In genomic region chr1:151427888-151428262, GRCm38 (mm10) we compare ENCODE assay signal across 8 mouse cellular contexts. TPM values are rescaled to one million over a fixed set of nuclear protein-coding genes. Genes with fewer than 3 reads are reported as not detected.
A peak's percentile ranks its signal among the peaks of the same experiment; 100 is the strongest.
DNase-seq lines count a peak whose midpoint lies in the region; ATAC-seq and TF ChIP-seq lines count a peak whose summit lies in the region.

No protein-coding gene starts in this region.

- peak overlapping the region; percentile 67 for H3K9ac ChIP-seq in embryonic facial prominence, embryonic 11.5 days (replicated peaks; ENCODE audit: low read length)
- peak overlapping the region; percentile 86 for H3K9ac ChIP-seq in intestine, embryonic 16.5 days (ENCODE audit: low read depth, low read length)
- peak overlapping the region; percentile 75 for H3K9ac ChIP-seq in neural tube, embryonic 15.5 days (replicated peaks)

- WGBS in lung, adult 2 months: under 1% methylated on average over 26 of the region's 26 CpGs
- under 1% methylated on average over 26 of the region's 26 CpGs for whole genome bisulfite sequencing in embryonic facial prominence, embryonic 11.5 days
- under 1% methylated on average over 26 of the region's 26 CpGs for WGBS in intestine, embryonic 16.5 days
- under 1% methylated on average over 26 of the region's 26 CpGs for WGBS in neural tube, embryonic 15.5 days

- H3K4me1 ChIP-seq in lung, adult 2 months (ENCODE audit: control insufficient read depth, insufficient read depth, low read length): no peaks in the 10 kb centered on the region; the same call in none of the 2 replicates
- peaks cover 2% of the 10 kb centered on the region; the same call in 1 of the 2 replicates for H3K4me1 ChIP-seq in embryonic facial prominence, embryonic 11.5 days (ENCODE audit: control insufficient read depth, insufficient read depth, low read length)
- peaks cover 9% of the 10 kb centered on the region for H3K4me1 ChIP-seq in intestine, embryonic 16.5 days (ENCODE audit: control insufficient read depth, insufficient read depth, low read length)
- peaks cover 19% of the 10 kb centered on the region for H3K4me1 ChIP-seq in neural tube, embryonic 15.5 days

- no peaks in the 10 kb centered on the region for H3K27me3 ChIP-seq in embryonic facial prominence, embryonic 11.5 days (ENCODE audit: control insufficient read depth, insufficient read depth, low read length)
- no peaks in the 10 kb centered on the region for H3K27me3 ChIP-seq in intestine, embryonic 16.5 days (replicated peaks; ENCODE audit: control insufficient read depth, insufficient read depth, low read length)
- H3K27me3 ChIP-seq in neural tube, embryonic 15.5 days (replicated peaks): no peaks in the 10 kb centered on the region

- no peak for TF ChIP-seq POLR2A in lung, adult 2 months (IDR thresholded peaks at IDR 0.05; ENCODE audit: borderline replicate concordance, extremely low read depth, low read depth, low read length)

- H3K9me3 ChIP-seq in embryonic facial prominence, embryonic 11.5 days (replicated peaks; ENCODE audit: control insufficient read depth, low read length): no peaks in the 10 kb centered on the region
- H3K9me3 ChIP-seq in intestine, embryonic 16.5 days (ENCODE audit: control insufficient read depth, low read length): no peaks in the 10 kb centered on the region
- no peaks in the 10 kb centered on the region for H3K9me3 ChIP-seq in neural tube, embryonic 15.5 days (replicated peaks)

- TF ChIP-seq CTCF in lung, adult 2 months (IDR thresholded peaks at IDR 0.05; ENCODE audit: insufficient read depth, low read length): no peak

- no peaks in the 10 kb centered on the region for H3K36me3 ChIP-seq in embryonic facial prominence, embryonic 11.5 days (replicated peaks; ENCODE audit: control insufficient read depth, insufficient read depth, low read depth, low read length)
- H3K36me3 ChIP-seq in intestine, embryonic 16.5 days (ENCODE audit: control insufficient read depth, insufficient read depth, low read length): no peaks in the 10 kb centered on the region
- no peaks in the 10 kb centered on the region for H3K36me3 ChIP-seq in neural tube, embryonic 15.5 days

- ATAC-seq in embryonic facial prominence, embryonic 11.5 days (replicated peaks; ENCODE audit: insufficient number of reproducible peaks, low FRiP score, low TSS enrichment, low read depth): peak; percentile 78; the same call in 1 of the 2 replicates
- ATAC-seq in intestine, embryonic 16.5 days: peak; percentile 57
- ATAC-seq in neural tube, embryonic 15.5 days (ENCODE audit: low FRiP score): peak; percentile 68

- peak overlapping the region; percentile 77 for H3K4me3 ChIP-seq in lung, adult 2 months (replicated peaks; ENCODE audit: extremely low read depth, low read depth, low read length)
- H3K4me3 ChIP-seq in embryonic facial prominence, embryonic 11.5 days (ENCODE audit: low read depth, low read length): peak overlapping the region; percentile 88
- peak overlapping the region; percentile 95 for H3K4me3 ChIP-seq in intestine, embryonic 16.5 days (ENCODE audit: low read length)
- peak overlapping the region; percentile 98 for H3K4me3 ChIP-seq in neural tube, embryonic 15.5 days (replicated peaks)

- H3K4me2 ChIP-seq in embryonic facial prominence, embryonic 11.5 days (ENCODE audit: low read depth, low read length): peak overlapping the region; percentile 42
- H3K4me2 ChIP-seq in intestine, embryonic 16.5 days (ENCODE audit: low read depth, low read length): peak overlapping the region; percentile 67
- peak overlapping the region; percentile 71 for H3K4me2 ChIP-seq in neural tube, embryonic 15.5 days

- no peak for DNase-seq in lung, adult 2 months
- no peak for DNase-seq in lung, postnatal 4 days
- peak; percentile 39 for DNase-seq in embryonic facial prominence, embryonic 11.5 days (ENCODE audit: low spot score)
- no peak for DNase-seq in urinary bladder, postnatal 25 days (ENCODE audit: low spot score)
- no peak for DNase-seq in adrenal gland, adult 18-20 months (ENCODE audit: low spot score in 2 of 2)
- no peak for DNase-seq in left cerebral cortex, adult 8-10 months (ENCODE audit: low spot score in 2 of 2)

- H3K27ac ChIP-seq in embryonic facial prominence, embryonic 11.5 days (replicated peaks; ENCODE audit: low read depth, low read length): no peak overlapping the region
- peak overlapping the region; percentile 90 for H3K27ac ChIP-seq in intestine, embryonic 16.5 days (ENCODE audit: low read length)
- peak overlapping the region; percentile 97 for H3K27ac ChIP-seq in neural tube, embryonic 15.5 days (replicated peaks)

RNA-seq across cellular contexts. Expression of gene Swt1, which starts 0.4 kb away (rescaled TPM):
- polyA plus RNA-seq in lung, adult 2 months (2012; rRNA removed): 12.2 and 14.2 TPM in 2 replicates
- polyA plus RNA-seq in embryonic facial prominence, embryonic 11.5 days (2014; fragmentation: Nextera tagmentation; extraction: Ambion mirVana): 21.9 and 22.8 TPM in 2 replicates
- polyA plus RNA-seq in intestine, embryonic 16.5 days (2015; fragmentation: Nextera tagmentation; extraction: Ambion mirVana): 30.9 and 31.9 TPM in 2 replicates
- polyA plus RNA-seq in neural tube, embryonic 15.5 days (2015; fragmentation: Nextera tagmentation; extraction: Ambion mirVana): 15.1 and 16.9 TPM in 2 replicates
- total RNA-seq in adrenal gland, adult 18-20 months (2021): 10 to 100 TPM; 18.1 to 19.1 TPM
- 10 to 100 TPM; 12.2 to 17.1 (median 13.4) TPM for total RNA-seq in left cerebral cortex, adult 8-10 months (2022)

RNA-seq across cellular contexts. Expression of gene Trmt1l, which starts 0.5 kb away (rescaled TPM):
- 13.2 and 13.8 TPM in 2 replicates for polyA plus RNA-seq in lung, adult 2 months (2012; rRNA removed)
- polyA plus RNA-seq in embryonic facial prominence, embryonic 11.5 days (2014; fragmentation: Nextera tagmentation; extraction: Ambion mirVana): 43.5 and 45.8 TPM in 2 replicates
- 35.7 and 37.2 TPM in 2 replicates for polyA plus RNA-seq in intestine, embryonic 16.5 days (2015; fragmentation: Nextera tagmentation; extraction: Ambion mirVana)
- polyA plus RNA-seq in neural tube, embryonic 15.5 days (2015; fragmentation: Nextera tagmentation; extraction: Ambion mirVana): 46.8 and 47.1 TPM in 2 replicates
- total RNA-seq in adrenal gland, adult 18-20 months (2021): 10 to 100 TPM; 30.1 to 31.5 TPM
- total RNA-seq in left cerebral cortex, adult 8-10 months (2022): 10 to 100 TPM; 27.5 to 29.1 (median 28.5) TPM
